Mouse (Mus musculus) hindbrain, embryonic 14.5 days (tissue): Measurements from ENCODE around the gene Mrpl12. TPM values are rescaled to one million over a fixed set of nuclear protein-coding genes. Genes with fewer than 3 reads are reported as not detected.
A peak's percentile ranks its signal among the peaks of the same experiment; 100 is the strongest.

ENCODE experiments used
- ATAC-seq: fragments of 200-750 bp; cut with Nextera tagmentation; 2 replicates; pipeline ENCODE4 v1.8.0; 2017; ENCODE audit warnings: moderate number of reproducible peaks, mild to moderate bottlenecking, moderate TSS enrichment, moderate library complexity; ENCODE audit not compliant: low FRiP score
- DNase-seq: peaks from one replicate; pipeline ENCODE4 v3.0.0-alpha.2; 2015; ENCODE audit warnings: low spot score
- H3K27ac ChIP-seq: fragments of 300-500 bp; sonication (generic); 2 replicates; pipeline ENCODE4 v1.5.1; 2014; ENCODE audit warnings: mild to moderate bottlenecking, moderate library complexity
- H3K27me3 ChIP-seq: fragments of 300-500 bp; sonication (generic); 2 replicates; pipeline ENCODE4 v1.6.1; 2014; ENCODE audit warnings: mild to moderate bottlenecking, low read length, mixed read lengths; ENCODE audit not compliant: control insufficient read depth, insufficient read depth
- H3K36me3 ChIP-seq: fragments of 300-500 bp; sonication (generic); replicated peaks from 2 replicates; pipeline ENCODE4 v1.6.1; 2014; ENCODE audit not compliant: control insufficient read depth, insufficient read depth
- H3K4me1 ChIP-seq: fragments of 300-500 bp; sonication (generic); replicated peaks from 2 replicates; pipeline ENCODE4 v1.6.1; 2014; ENCODE audit warnings: antibody characterized with exemption, low read length, mixed read lengths; ENCODE audit not compliant: control insufficient read depth, insufficient read depth
- H3K4me2 ChIP-seq: fragments of 300-500 bp; sonication (generic); replicated peaks from 2 replicates; pipeline ENCODE4 v1.6.1; 2014; ENCODE audit warnings: mild to moderate bottlenecking, moderate library complexity
- H3K4me3 ChIP-seq: fragments of 300-500 bp; sonication (generic); replicated peaks from 2 replicates; pipeline ENCODE4 v1.5.1; 2014; ENCODE audit warnings: mild to moderate bottlenecking, low read length
- H3K9ac ChIP-seq: fragments of 300-500 bp; sonication (generic); 2 replicates; pipeline ENCODE4 v1.6.1; 2014
- H3K9me3 ChIP-seq: fragments of 300-500 bp; sonication (generic); 2 replicates; pipeline ENCODE4 v1.6.1; 2016; ENCODE audit warnings: low read length; ENCODE audit not compliant: control insufficient read depth
- WGBS: fragments of 180-500 bp; shearing (Covaris S2); extraction: QIAGEN DNeasy Blood & Tissue Kit; methylation state at CpG from one replicate; pipeline ENCODE4 v1.1.7; 2014; 5-methylcytosine and 5-hydroxymethylcytosine counted together
- polyA plus RNA-seq: library from polyadenylated mRNA; unstranded; fragments of >200 nt; fragmentation: Nextera tagmentation; extraction: Ambion mirVana; gene quantifications from 2 replicates; pipeline ENCODE4 v1.2.1, GENCODE M21; 2014

Mrpl12 gene
- polyA plus RNA-seq, 1 experiment from 2014 or later = 131 TPM

- ATAC-seq (no peak), DNase-seq (no peak)
- Histone ChIP-seq H3K27ac (peak overlapping the region; percentile 78), H3K9me3 (no peaks in the 10 kb centered on the region), H3K27me3 (peaks cover 8% of the 10 kb centered on the region), H3K9ac (no peak overlapping the region; the same call in 1 of the 2 replicates), H3K4me2 (no peak overlapping the region), H3K4me1 (peaks cover 20% of the 10 kb centered on the region), H3K36me3 (peaks cover 22% of the 10 kb centered on the region), H3K4me3 (no peak overlapping the region)
- 54% methylated on average over 3 of the region's 3 CpGs for WGBS
These were observed 54.1 kb downstream of the Mrpl12 start for GRCm38 (mm10) chr11:120538485-120538884.

Other genes starting within 250 kb of the Mrpl12 start
- 4,053 and 4,080 TPM in 2 replicates for gene Actg1, start 136.1 kb upstream of the Mrpl12 start, polyA plus RNA-seq
- gene Fscn2, start 123.1 kb upstream of the Mrpl12 start, polyA plus RNA-seq = 1.6 and 2.2 TPM in 2 replicates
- 85.6 and 90.1 TPM in 2 replicates for gene Faap100, start 105.8 kb upstream of the Mrpl12 start, polyA plus RNA-seq
- gene Nploc4, start 46.9 kb upstream of the Mrpl12 start, polyA plus RNA-seq = 37.4 and 39.3 TPM in 2 replicates
- not detected in 2 replicates for gene Tspan10, start 42.0 kb upstream of the Mrpl12 start, polyA plus RNA-seq
- 0.40 TPM in 2 replicates for gene Pde6g, start 31.1 kb upstream of the Mrpl12 start, polyA plus RNA-seq
- 11.4 and 12.4 TPM in 2 replicates for gene Oxld1, start 26.5 kb upstream of the Mrpl12 start, polyA plus RNA-seq
- gene Ccdc137, start 26.5 kb upstream of the Mrpl12 start, polyA plus RNA-seq = 19.9 and 20.8 TPM in 2 replicates
- 56.1 and 56.3 TPM in 2 replicates for gene Arl16, start 17.0 kb upstream of the Mrpl12 start, polyA plus RNA-seq
- gene Slc25a10, start 7.2 kb downstream of the Mrpl12 start, polyA plus RNA-seq = 28.5 and 29.8 TPM in 2 replicates
- gene Gcgr, start 46.1 kb downstream of the Mrpl12 start, polyA plus RNA-seq = 0.27 and 0.32 TPM in 2 replicates
- gene Mcrip1, start 65.1 kb downstream of the Mrpl12 start, polyA plus RNA-seq = 248 and 261 TPM in 2 replicates
- 0.29 TPM in 1 of 2 replicates, not detected in the other for gene Ppp1r27, start 66.5 kb downstream of the Mrpl12 start, polyA plus RNA-seq
- gene P4hb, start 88.6 kb downstream of the Mrpl12 start, polyA plus RNA-seq = 295 and 326 TPM in 2 replicates
- 435 and 490 TPM in 2 replicates for gene Arhgdia, start 97.0 kb downstream of the Mrpl12 start, polyA plus RNA-seq
- gene Alyref, start 113.8 kb downstream of the Mrpl12 start, polyA plus RNA-seq = 237 and 252 TPM in 2 replicates
- 227 and 229 TPM in 2 replicates for gene Anapc11, start 113.8 kb downstream of the Mrpl12 start, polyA plus RNA-seq
- gene Npb, start 123.9 kb downstream of the Mrpl12 start, polyA plus RNA-seq = 0.83 and 1.5 TPM in 2 replicates
- 173 and 181 TPM in 2 replicates for gene Pcyt2, start 133.3 kb downstream of the Mrpl12 start, polyA plus RNA-seq
- 35.5 and 37.0 TPM in 2 replicates for gene Sirt7, start 140.6 kb downstream of the Mrpl12 start, polyA plus RNA-seq
- gene Mafg, start 149.0 kb downstream of the Mrpl12 start, polyA plus RNA-seq = 35.4 and 37.8 TPM in 2 replicates
- 16.8 and 17.9 TPM in 2 replicates for gene Pycr1, start 159.2 kb downstream of the Mrpl12 start, polyA plus RNA-seq
- 1.1 and 1.4 TPM in 2 replicates for gene Myadml2, start 163.5 kb downstream of the Mrpl12 start, polyA plus RNA-seq
- gene Notum, start 176.6 kb downstream of the Mrpl12 start, polyA plus RNA-seq = 2.2 and 3.5 TPM in 2 replicates
- gene Aspscr1, start 188.4 kb downstream of the Mrpl12 start, polyA plus RNA-seq = 123 and 136 TPM in 2 replicates
- gene Cenpx, start 229.1 kb downstream of the Mrpl12 start, polyA plus RNA-seq = 95.7 and 106 TPM in 2 replicates
- 52.7 and 56.5 TPM in 2 replicates for gene Lrrc45, start 229.3 kb downstream of the Mrpl12 start, polyA plus RNA-seq
- 124 and 134 TPM in 2 replicates for gene Rac3, start 236.9 kb downstream of the Mrpl12 start, polyA plus RNA-seq
- gene Dcxr, start 242.7 kb downstream of the Mrpl12 start, polyA plus RNA-seq = 9.0 and 13.7 TPM in 2 replicates
- 0.64 and 0.90 TPM in 2 replicates for gene Cbr2, start 247.5 kb downstream of the Mrpl12 start, polyA plus RNA-seq